Mouse (Mus musculus): Measurements from ENCODE around the gene Hbs1l.

DNA sequence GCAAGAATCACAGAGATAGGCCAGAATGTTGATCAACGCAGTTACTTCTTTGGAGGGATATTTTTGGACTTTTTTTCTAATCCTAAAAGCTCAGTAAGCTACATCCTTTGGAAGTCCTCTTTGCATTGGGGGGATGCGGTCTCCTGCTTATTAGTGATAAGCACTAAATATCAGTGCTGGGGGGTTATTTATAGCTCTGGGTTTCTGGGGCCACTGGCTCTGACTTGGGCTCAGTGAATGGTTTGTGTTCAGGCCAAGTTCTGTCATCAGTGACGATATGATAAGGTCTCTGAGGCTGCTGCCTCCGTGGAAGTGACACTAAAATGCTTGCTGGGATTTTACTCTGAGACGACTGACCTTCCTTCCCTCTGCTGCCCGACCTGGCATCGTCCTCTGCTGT, 104.3 kb downstream of the Hbs1l start:
- no peak for TF ChIP-seq POLR2A (IDR thresholded peaks at IDR 0.05; ENCODE audit: borderline replicate concordance, low read depth, low read length)
- TF ChIP-seq CTCF (IDR thresholded peaks at IDR 0.05; ENCODE audit: low read depth, low read length) = no peak

All from bone marrow macrophage, adult 2 months (primary cell).